Mouse (Mus musculus) retina, embryonic 14.5 days (tissue): ENCODE data around the gene Sae1.

Source experiments
- DNase-seq: peaks from one replicate; pipeline ENCODE4 v3.0.0-alpha.2; 2015; ENCODE audit warnings: low spot score

Sae1 gene

GRCm38 (mm10) chr7:16274922-16275890, 112.4 kb downstream of the Sae1 start:
- DNase-seq, result no peak

- DNase-seq, result no peak
Observed at GRCm38 (mm10) chr7:16273766-16274140, 113.9 kb downstream of the Sae1 start.

- DNase-seq, result peak; percentile 95
Observed at GRCm38 (mm10) chr7:16273081-16273765, 114.4 kb downstream of the Sae1 start, which contains the start of gene Inafm1. TSS of gene Inafm1 (minus strand) at chr7:16273617.

- peak; percentile 73 for DNase-seq
Observed at GRCm38 (mm10) chr7:16272681-16273080, 114.9 kb downstream of the Sae1 start.

GRCm38 (mm10) chr7:16271139-16271538, 116.5 kb downstream of the Sae1 start:
- DNase-seq, result no peak
